Mouse (Mus musculus): ENCODE measurements around the gene Bank1. TPM values are rescaled to one million over a fixed set of nuclear protein-coding genes. Genes with fewer than 3 reads are reported as not detected.

Gene Bank1
- total and polyA plus RNA-seq, 3 experiments = 0.11 TPM; not detected in 2

DNA sequence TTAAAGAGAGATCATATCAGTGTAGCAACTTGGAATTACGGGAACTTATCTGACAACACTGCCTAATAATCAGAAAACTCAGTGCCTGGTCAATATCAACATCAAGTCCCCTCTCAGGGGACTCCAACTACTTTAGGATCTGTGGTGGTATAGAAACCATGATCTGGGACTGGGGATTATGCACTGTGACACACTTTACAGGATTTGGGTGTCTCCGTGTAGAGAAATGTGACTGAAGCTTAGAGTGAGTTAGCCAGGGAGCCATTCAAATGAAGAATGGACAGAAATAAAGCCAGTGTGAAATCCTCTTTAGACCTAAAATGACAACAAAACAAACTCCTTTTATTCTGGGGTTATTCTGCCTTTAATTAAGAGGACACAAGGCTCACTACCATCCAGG is 167.8 kb downstream of the Bank1 start:
- no peaks in the 10 kb centered on the region for H3K27me3 ChIP-seq (ENCODE audit: insufficient read depth, low read length)
- H3K4me1 ChIP-seq (ENCODE audit: insufficient read depth, low read depth, low read length) = no peaks in the 10 kb centered on the region
- H3K4me3 ChIP-seq (ENCODE audit: low read depth, low read length) = no peak overlapping the region
- H3K36me3 ChIP-seq (replicated peaks) = no peaks in the 10 kb centered on the region
- no peak for TF ChIP-seq POLR2AphosphoS5 (IDR thresholded peaks at IDR 0.05; ENCODE audit: insufficient replicate concordance, low read depth, low read length)
- TF ChIP-seq TAL1 (conservative IDR thresholded peaks at IDR 0.05; ENCODE audit: low read depth, low read length) = no peak
- no peak for TF ChIP-seq GATA1 (IDR thresholded peaks at IDR 0.05; ENCODE audit: borderline replicate concordance, low read length)
- TF ChIP-seq CTCF (IDR thresholded peaks at IDR 0.05; ENCODE audit: low read depth, low read length) = no peak
- TF ChIP-seq GATA2 (IDR thresholded peaks at IDR 0.05; ENCODE audit: borderline replicate concordance, low read depth, low read length) = no peak
- no peaks in the 10 kb centered on the region for H3K9me3 ChIP-seq (replicated peaks)
- ATAC-seq (ENCODE audit: extremely low read depth, insufficient number of reproducible peaks, low FRiP score, poor library complexity, severe bottlenecking) (no peak), DNase-seq (ENCODE audit: low spot score) (no peak)

DNA sequence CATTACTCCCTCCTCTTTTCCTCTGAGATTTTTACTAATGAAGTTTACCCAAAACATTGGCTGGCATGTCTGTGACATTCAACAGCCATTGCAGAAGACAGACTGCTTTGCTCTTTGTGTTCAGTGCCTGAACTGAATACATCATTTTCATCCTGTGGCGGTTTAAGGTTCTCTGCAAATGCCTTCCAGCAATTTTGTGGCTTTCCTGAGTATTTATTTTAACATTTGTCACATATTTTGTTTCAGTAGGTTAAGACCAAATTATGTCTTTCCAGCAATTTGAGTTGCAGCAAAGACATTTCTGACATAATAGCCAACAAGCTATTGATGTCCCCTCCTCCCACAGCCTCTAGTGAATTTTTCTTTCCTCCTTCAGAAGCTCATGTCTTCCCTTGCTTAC is 170.3 kb downstream of the Bank1 start:
- no peak for DNase-seq (ENCODE audit: low spot score)
- no peaks in the 10 kb centered on the region for H3K36me3 ChIP-seq (replicated peaks)
- H3K4me3 ChIP-seq (ENCODE audit: low read depth, low read length) = no peak overlapping the region
- ATAC-seq (ENCODE audit: extremely low read depth, insufficient number of reproducible peaks, low FRiP score, poor library complexity, severe bottlenecking) = no peak
- TF ChIP-seq GATA1 (IDR thresholded peaks at IDR 0.05; ENCODE audit: borderline replicate concordance, low read length) = no peak
- no peak for TF ChIP-seq TAL1 (conservative IDR thresholded peaks at IDR 0.05; ENCODE audit: low read depth, low read length)
- no peak for TF ChIP-seq POLR2AphosphoS5 (IDR thresholded peaks at IDR 0.05; ENCODE audit: insufficient replicate concordance, low read depth, low read length)
- TF ChIP-seq GATA2 (IDR thresholded peaks at IDR 0.05; ENCODE audit: borderline replicate concordance, low read depth, low read length) = no peak
- TF ChIP-seq CTCF (IDR thresholded peaks at IDR 0.05; ENCODE audit: low read depth, low read length) = no peak
- H3K9me3 ChIP-seq (replicated peaks) = no peaks in the 10 kb centered on the region
- no peaks in the 10 kb centered on the region for H3K4me1 ChIP-seq (ENCODE audit: insufficient read depth, low read depth, low read length)
- H3K27me3 ChIP-seq (ENCODE audit: insufficient read depth, low read length) = no peaks in the 10 kb centered on the region

DNA sequence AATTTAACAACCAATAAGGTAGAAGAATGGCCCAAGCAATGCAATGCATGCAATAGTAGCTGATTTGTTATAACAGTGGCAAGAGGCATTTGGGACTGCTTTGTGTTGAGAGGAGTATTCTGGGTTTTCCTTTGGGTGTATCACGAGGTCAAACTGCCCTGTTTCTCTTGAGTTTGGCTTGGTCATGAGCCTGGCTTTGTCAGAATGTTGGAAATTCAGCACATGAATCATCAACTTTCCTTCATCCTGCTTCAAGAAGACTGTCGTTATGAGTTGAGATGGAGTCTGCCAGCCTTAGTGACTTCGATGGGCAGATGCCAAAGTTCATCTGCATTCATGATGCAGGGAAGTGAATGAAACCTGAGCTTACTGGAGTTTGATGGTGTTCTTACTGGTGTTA is 175.0 kb downstream of the Bank1 start:
- Histone ChIP-seq H3K4me3 (ENCODE audit: low read depth, low read length) (no peak overlapping the region), H3K36me3 (replicated peaks) (no peaks in the 10 kb centered on the region), H3K4me1 (ENCODE audit: insufficient read depth, low read depth, low read length) (no peaks in the 10 kb centered on the region), H3K27me3 (ENCODE audit: insufficient read depth, low read length) (no peaks in the 10 kb centered on the region), H3K9me3 (replicated peaks) (no peaks in the 10 kb centered on the region)
- ATAC-seq (ENCODE audit: extremely low read depth, insufficient number of reproducible peaks, low FRiP score, poor library complexity, severe bottlenecking) (no peak), DNase-seq (ENCODE audit: low spot score) (no peak)
- TF ChIP-seq GATA1 (IDR thresholded peaks at IDR 0.05; ENCODE audit: borderline replicate concordance, low read length) = no peak
- no peak for TF ChIP-seq TAL1 (conservative IDR thresholded peaks at IDR 0.05; ENCODE audit: low read depth, low read length)
- no peak for TF ChIP-seq CTCF (IDR thresholded peaks at IDR 0.05; ENCODE audit: low read depth, low read length)
- TF ChIP-seq POLR2AphosphoS5 (IDR thresholded peaks at IDR 0.05; ENCODE audit: insufficient replicate concordance, low read depth, low read length) = no peak
- no peak for TF ChIP-seq GATA2 (IDR thresholded peaks at IDR 0.05; ENCODE audit: borderline replicate concordance, low read depth, low read length)

DNA sequence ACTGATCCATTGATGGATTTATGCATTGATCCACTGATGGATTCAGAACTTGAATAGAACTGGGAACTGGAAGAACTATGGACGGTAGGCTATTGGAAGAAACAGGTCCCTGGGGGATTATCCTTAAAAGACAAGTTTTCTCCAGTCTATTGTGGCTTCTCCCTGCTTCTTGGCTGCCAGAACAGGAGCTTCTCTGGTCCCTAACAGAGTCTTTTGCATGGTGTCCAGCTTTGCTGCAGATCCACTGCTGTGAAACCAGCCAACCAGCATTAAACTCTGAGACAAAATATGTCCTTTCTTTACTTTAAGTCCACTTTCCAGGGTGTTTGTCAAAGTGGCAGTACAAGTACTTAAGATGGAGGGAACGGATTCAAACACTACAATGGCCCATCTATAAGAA is 178.7 kb downstream of the Bank1 start:
- no peaks in the 10 kb centered on the region for H3K4me1 ChIP-seq (ENCODE audit: insufficient read depth, low read depth, low read length)
- no peaks in the 10 kb centered on the region for H3K27me3 ChIP-seq (ENCODE audit: insufficient read depth, low read length)
- no peaks in the 10 kb centered on the region for H3K9me3 ChIP-seq (replicated peaks)
- no peaks in the 10 kb centered on the region for H3K36me3 ChIP-seq (replicated peaks)
- H3K4me3 ChIP-seq (ENCODE audit: low read depth, low read length) = no peak overlapping the region
- TF ChIP-seq CTCF (IDR thresholded peaks at IDR 0.05; ENCODE audit: low read depth, low read length) = no peak
- TF ChIP-seq GATA2 (IDR thresholded peaks at IDR 0.05; ENCODE audit: borderline replicate concordance, low read depth, low read length) = no peak
- TF ChIP-seq GATA1 (IDR thresholded peaks at IDR 0.05; ENCODE audit: borderline replicate concordance, low read length) = no peak
- no peak for TF ChIP-seq POLR2AphosphoS5 (IDR thresholded peaks at IDR 0.05; ENCODE audit: insufficient replicate concordance, low read depth, low read length)
- no peak for TF ChIP-seq TAL1 (conservative IDR thresholded peaks at IDR 0.05; ENCODE audit: low read depth, low read length)
- no peak for DNase-seq (ENCODE audit: low spot score)
- no peak for ATAC-seq (ENCODE audit: extremely low read depth, insufficient number of reproducible peaks, low FRiP score, poor library complexity, severe bottlenecking)

DNA sequence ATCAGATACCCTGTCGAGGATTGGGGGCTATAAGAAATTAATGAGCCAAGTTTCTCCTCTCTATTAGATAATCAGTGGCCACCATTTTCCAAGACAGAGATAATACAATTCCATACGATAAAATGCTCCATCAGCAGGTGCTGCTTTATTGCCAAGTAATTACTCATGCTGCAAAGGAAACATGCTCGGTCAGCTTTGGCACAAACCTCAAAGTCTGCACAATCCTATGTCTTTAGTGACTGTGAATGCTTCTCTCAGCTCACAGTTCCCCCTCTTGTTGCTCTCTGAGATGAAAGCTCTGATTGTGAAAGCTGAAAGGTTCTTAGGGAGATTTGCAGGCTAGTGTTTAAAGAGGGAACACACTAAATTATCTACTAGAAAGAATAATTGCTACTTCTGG is 193.9 kb downstream of the Bank1 start:
- Histone ChIP-seq H3K27me3 (ENCODE audit: insufficient read depth, low read length) (peaks cover 2% of the 10 kb centered on the region; the same call in 1 of the 2 replicates), H3K36me3 (replicated peaks) (no peaks in the 10 kb centered on the region), H3K9me3 (replicated peaks) (no peaks in the 10 kb centered on the region), H3K4me1 (ENCODE audit: insufficient read depth, low read depth, low read length) (no peaks in the 10 kb centered on the region), H3K4me3 (ENCODE audit: low read depth, low read length) (no peak overlapping the region)
- TF ChIP-seq GATA2 (IDR thresholded peaks at IDR 0.05; ENCODE audit: borderline replicate concordance, low read depth, low read length) = no peak
- TF ChIP-seq CTCF (IDR thresholded peaks at IDR 0.05; ENCODE audit: low read depth, low read length) = no peak
- no peak for TF ChIP-seq POLR2AphosphoS5 (IDR thresholded peaks at IDR 0.05; ENCODE audit: insufficient replicate concordance, low read depth, low read length)
- no peak for TF ChIP-seq GATA1 (IDR thresholded peaks at IDR 0.05; ENCODE audit: borderline replicate concordance, low read length)
- TF ChIP-seq TAL1 (conservative IDR thresholded peaks at IDR 0.05; ENCODE audit: low read depth, low read length) = no peak
- ATAC-seq (ENCODE audit: extremely low read depth, insufficient number of reproducible peaks, low FRiP score, poor library complexity, severe bottlenecking) (no peak), DNase-seq (ENCODE audit: low spot score) (no peak)

DNA sequence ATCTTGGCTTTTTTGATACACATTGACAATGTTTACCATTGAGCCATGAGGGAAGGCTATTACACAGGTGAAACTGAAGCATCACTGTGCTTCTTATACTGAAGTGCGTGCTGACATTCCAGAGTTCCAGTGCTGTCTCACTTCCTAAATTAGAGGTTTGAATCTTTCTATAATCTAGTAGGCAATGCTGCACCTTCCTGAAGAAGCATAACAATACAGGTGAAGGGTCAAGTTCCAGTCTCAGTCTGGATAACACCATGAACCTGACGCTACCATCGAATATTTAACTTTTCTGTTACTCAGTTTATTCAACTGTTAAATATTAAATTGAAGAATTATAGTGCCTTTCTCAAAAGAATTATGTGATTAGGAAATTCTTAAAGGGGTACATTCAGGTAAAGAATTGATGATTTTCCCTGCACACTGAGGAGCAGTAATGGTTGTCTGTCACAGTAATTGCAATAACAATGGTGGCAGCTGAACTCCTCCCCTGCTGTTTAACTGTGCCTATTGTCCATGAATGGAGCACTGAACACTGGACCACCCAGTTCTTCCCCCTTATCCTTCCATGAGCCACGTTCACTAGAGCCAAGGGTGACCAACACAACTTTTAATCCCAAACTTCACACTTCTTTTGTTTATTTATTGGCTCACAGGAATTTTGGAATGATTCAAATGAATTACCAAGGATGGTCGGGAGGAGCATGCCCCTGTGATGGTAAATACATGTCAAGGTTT is 210.2 kb downstream of the Bank1 start:
- H3K4me3 ChIP-seq (ENCODE audit: low read depth, low read length) = no peak overlapping the region
- no peaks in the 10 kb centered on the region; the same call in 1 of the 2 replicates for H3K4me1 ChIP-seq (ENCODE audit: insufficient read depth, low read depth, low read length)
- DNase-seq (ENCODE audit: low spot score) (no peak), ATAC-seq (ENCODE audit: extremely low read depth, insufficient number of reproducible peaks, low FRiP score, poor library complexity, severe bottlenecking) (no peak)
- H3K9me3 ChIP-seq (replicated peaks) = no peaks in the 10 kb centered on the region
- no peaks in the 10 kb centered on the region for H3K27me3 ChIP-seq (ENCODE audit: insufficient read depth, low read length)
- H3K36me3 ChIP-seq (replicated peaks) = no peaks in the 10 kb centered on the region
- TF ChIP-seq TAL1 (conservative IDR thresholded peaks at IDR 0.05; ENCODE audit: low read depth, low read length) (no peak), GATA2 (IDR thresholded peaks at IDR 0.05; ENCODE audit: borderline replicate concordance, low read depth, low read length) (no peak), POLR2AphosphoS5 (IDR thresholded peaks at IDR 0.05; ENCODE audit: insufficient replicate concordance, low read depth, low read length) (no peak), CTCF (IDR thresholded peaks at IDR 0.05; ENCODE audit: low read depth, low read length) (no peak), GATA1 (IDR thresholded peaks at IDR 0.05; ENCODE audit: borderline replicate concordance, low read length) (no peak)
